Mouse (Mus musculus) adrenal gland, postnatal 36 days (tissue): Measurements from ENCODE around the gene Mapk9. TPM values are rescaled to one million over a fixed set of nuclear protein-coding genes. Genes with fewer than 3 reads are reported as not detected.

Experiments used
- DNase-seq, 2 experiments: peaks; one replicate each; pipeline ENCODE4 v3.0.0; 2021; ENCODE audit warnings: mixed read lengths in 1 of 2
- microRNA-seq: library from miRNA; unstranded; fragments of <30 nt; microRNA quantifications from one replicate; pipeline ENCODE4 v1.2.0, GENCODE M21; 2021
- total RNA-seq, 2 experiments: library from RNA; stranded (reverse); gene quantifications; 2 replicates each; pipeline ENCODE4 v1.2.3; 2021

Mapk9 gene
- total RNA-seq, 2 experiments from 2014 or later = 56.3 to 67.4 TPM

DNA sequence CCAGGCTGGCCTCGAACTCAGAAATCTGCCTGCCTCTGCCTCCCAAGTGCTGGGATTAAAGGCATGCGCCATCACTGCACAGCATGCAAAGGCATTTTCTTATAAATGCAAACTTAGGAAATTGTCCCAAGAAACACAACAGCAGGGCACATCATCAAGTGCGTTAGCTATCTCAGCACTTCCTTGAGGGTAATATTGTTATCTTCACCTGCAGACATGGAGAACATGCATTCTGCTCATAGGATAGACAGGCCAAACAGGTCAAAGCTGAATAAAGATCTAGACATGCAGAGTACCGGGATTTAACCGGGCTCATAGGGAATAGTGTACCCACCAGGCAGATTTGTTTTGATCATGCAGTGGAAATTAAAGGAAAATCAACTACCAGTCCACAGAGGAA, 45.4 kb downstream of the Mapk9 start:
- DNase-seq = no peak

DNA sequence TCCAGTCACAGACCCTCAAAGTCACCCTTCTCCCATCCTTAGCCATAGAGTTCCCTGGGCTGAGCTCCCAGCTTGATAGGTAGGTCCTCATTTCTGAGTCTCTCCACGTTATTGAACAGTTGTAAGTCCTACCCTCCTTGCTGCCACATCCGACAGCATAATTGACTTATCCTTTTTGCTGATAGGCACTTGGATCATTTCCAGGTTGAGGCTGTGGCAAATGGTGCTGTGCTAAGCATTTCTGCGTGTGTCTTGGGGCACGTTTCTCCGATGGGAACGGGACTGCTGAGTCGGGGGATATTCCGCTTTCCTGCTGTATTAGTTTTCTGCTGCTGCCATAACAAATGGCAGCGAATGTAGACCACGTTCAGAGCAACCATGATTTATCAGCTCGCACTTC, 47.3 kb downstream of the Mapk9 start:
- no peak for DNase-seq

DNA sequence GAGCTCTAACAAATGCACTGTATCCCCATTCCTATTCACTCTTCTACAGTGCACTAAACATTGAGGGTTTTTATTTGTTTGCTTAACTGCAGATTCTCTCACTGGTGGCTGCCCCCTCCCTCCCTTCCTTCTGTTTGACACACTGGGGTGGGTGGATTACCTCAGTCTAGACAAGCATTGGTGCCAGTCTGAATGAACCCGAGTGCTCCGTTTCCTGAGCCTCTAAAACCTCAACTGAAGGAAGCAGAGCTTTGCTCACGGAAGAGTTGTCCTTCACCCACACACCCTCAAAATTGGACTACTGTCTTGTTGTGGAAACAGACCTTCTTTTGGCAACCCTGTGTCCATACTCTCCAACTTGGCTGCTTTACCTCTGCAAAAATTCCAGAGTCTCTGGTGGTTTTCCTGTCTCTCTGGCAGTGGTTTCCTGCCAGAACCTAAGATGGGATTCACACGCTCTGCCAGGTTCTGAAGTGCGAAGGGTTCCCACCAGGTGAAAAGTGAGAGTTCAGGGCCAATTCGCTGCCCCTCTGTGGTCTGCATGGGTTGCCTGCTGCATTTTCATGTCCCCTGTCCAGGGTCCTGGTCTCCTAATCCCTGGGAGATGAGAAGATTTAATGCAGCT, 49.5 kb downstream of the Mapk9 start:
- no peak for DNase-seq

DNA sequence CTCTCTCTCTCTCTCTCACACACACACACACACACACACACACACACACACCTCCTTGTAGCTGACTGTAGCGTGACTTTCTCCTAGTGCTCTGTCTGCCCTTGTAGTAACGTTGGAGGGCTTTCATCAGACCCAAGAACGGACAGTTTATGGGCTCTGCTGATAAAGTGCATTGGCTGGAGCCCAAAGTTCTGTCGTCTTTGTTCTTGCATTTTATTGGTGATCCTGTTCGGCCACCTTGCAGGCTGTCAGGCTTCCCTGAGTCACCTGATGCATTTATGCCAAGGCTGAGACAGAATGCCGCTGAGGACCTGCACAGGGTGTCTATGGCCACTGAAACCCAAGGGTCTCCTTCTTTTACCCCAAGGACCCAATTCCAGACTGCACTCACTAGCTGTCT, 53.5 kb downstream of the Mapk9 start:
- DNase-seq = peak; percentile 60 to 66

GRCm38 (mm10) chr11:49900962-49901658, 54.6 kb downstream of the Mapk9 start:
- no peak for DNase-seq

- peak; percentile 77 to 89 for DNase-seq
Observed at GRCm38 (mm10) chr11:49901659-49902458, 55.3 kb downstream of the Mapk9 start, which contains the start of gene Rasgef1c. TSS of gene Rasgef1c (plus strand) at chr11:49901835.

- DNase-seq = peak; percentile 74 to 80
Observed at GRCm38 (mm10) chr11:49903333-49903732, 56.8 kb downstream of the Mapk9 start.

DNA sequence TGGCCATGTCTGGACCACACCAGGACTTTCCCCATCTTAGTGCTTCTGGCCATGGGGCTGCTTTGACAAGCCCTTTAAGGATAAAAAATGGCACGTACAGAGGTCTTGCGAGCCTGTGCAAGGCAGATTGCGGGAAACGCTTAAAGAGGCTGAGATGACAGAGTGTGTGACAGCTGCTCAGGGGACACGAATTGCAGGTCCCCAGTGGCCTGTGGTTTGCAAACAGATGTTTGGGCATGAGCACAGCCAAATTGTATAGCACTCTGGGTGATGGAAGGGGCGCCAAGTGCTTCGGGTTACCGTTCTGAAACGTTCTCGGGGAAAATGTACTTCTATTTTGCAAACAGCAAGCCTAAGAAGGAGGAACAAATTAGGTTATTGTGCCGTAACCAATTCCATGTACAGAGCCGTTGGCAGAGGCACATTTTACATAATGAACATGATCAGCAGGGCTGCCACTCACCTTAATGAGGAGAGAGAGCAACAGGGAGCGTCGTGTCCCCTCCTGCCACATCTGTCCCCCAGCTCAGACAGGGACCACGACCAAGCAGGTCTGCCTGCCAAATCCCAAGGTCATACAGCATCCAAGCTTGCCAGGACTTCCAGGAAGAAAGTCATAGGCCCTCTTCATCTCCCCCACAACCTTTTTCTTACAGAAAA, 72.1 kb downstream of the Mapk9 start:
- no peak for DNase-seq

- no peak for DNase-seq
Observed at GRCm38 (mm10) chr11:49919304-49919703, 72.8 kb downstream of the Mapk9 start.

DNA sequence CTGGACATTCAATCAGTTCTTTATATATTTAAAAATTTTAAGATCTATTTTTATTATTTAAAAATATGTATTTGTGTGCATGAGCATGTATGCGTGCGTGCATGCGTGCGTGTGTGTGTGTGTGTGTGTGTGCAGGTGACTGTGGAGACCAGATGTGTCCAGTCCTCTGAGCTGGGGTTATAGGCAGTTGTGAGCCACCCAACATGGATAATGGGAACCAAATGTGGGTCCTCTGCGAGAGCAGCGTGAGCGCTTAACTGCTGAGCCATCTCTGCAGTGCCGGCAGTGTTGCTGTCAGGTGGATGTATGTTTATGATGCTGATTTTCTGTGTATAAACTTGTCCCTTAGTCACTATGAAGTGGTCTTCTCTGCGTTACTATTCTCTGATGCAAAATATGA, 77.0 kb downstream of the Mapk9 start:
- no peak for DNase-seq

DNA sequence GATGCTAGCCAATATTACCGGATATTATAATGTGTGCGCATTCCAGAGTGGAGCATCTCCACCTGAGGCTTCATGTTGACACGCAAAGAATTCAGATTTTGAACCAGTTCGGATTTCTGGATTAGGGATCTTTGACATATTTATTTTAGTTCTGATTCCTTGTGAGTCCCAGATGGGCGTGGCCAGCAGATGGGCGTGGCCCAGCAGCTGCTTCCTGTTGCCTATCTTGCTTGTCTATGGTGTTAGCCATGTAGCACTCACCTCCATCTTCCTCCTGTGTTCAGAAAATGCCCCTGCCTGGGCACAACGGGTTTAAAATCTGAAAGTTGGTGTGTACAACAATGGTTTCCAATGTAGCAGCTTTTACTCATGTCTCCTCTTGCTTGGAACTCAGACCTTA, 79.6 kb downstream of the Mapk9 start:
- DNase-seq = no peak

GRCm38 (mm10) chr11:49927169-49927568, 80.6 kb downstream of the Mapk9 start:
- DNase-seq = no peak

GRCm38 (mm10) chr11:49927670-49928069, 81.1 kb downstream of the Mapk9 start:
- no peak for DNase-seq

DNA sequence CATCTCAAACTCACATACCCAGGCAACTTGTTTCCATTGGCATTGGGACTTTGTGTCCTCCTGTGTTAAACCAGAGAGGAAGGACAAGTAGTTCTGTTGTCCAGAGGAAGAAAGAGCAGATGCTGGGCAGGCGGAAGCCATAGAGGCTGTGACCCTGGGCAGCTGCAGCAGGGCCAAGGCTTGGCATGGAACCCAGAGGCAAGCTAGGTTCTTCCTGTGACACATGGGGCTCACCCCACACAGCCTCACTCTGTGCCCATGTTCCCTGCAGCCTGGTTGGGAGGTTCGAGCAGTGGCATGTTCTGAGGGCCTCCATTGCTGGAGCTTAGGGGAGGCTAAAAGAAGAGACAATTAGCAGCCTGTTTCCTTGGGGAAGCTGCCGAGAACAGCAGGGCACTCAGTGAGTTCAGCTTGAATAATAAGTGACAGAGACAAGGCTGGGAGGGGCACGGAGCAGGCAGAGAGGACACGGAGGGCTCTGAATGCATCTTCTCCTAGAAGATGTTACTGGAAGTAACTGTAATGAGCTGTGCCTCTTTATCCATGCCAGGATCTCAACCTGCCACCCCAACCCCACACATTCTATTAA, 84.6 kb downstream of the Mapk9 start:
- peak; percentile 53 to 58 for DNase-seq

GRCm38 (mm10) chr11:49931853-49932252, 85.3 kb downstream of the Mapk9 start:
- peak; percentile 30 to 43 for DNase-seq

GRCm38 (mm10) chr11:49933811-49934210, 87.3 kb downstream of the Mapk9 start:
- no peak for DNase-seq

GRCm38 (mm10) chr11:49934322-49934721, 87.8 kb downstream of the Mapk9 start:
- DNase-seq = no peak

Small RNA genes lying within 50 kb of the gene (microRNA-seq; reads per million reads assigned to microRNA genes)
- not detected for gene Gm23492

Other genes with a start within 250 kb of the Mapk9 start
- 10 to 100 TPM; 15.6 to 19.2 TPM for gene Flt4, start 237.5 kb upstream of the Mapk9 start, total RNA-seq
- gene Scgb3a1, start 183.1 kb upstream of the Mapk9 start, total RNA-seq = not detected
- 10 to 100 TPM; 49.4 to 51.0 TPM for gene Cnot6, start 134.0 kb upstream of the Mapk9 start, total RNA-seq
- 10 to 100 TPM in 1 of 2 experiments, 1 to 10 TPM in 1; 5.7 to 12.0 TPM for gene Gfpt2, start 52.6 kb upstream of the Mapk9 start, total RNA-seq
- gene Rasgef1c, start 55.1 kb downstream of the Mapk9 start, total RNA-seq = under 1 TPM; 0.70 to 0.72 TPM
- gene Rnf130, start 178.6 kb downstream of the Mapk9 start, total RNA-seq = 10 to 100 TPM; 90.3 to 98.0 TPM